Mouse (Mus musculus) regulatory T cell (primary cell): ENCODE data around the gene Spata5.

ENCODE experiments used
- in situ Hi-C: fragments of 300-600 bp; cut with MboI, MseI; formaldehyde crosslinking; loops from one replicate; pipeline ENCODE4 v1.15.1; 2025; ENCODE audit warnings: high pct_unique_total_duplicates

Spata5 gene

DNA sequence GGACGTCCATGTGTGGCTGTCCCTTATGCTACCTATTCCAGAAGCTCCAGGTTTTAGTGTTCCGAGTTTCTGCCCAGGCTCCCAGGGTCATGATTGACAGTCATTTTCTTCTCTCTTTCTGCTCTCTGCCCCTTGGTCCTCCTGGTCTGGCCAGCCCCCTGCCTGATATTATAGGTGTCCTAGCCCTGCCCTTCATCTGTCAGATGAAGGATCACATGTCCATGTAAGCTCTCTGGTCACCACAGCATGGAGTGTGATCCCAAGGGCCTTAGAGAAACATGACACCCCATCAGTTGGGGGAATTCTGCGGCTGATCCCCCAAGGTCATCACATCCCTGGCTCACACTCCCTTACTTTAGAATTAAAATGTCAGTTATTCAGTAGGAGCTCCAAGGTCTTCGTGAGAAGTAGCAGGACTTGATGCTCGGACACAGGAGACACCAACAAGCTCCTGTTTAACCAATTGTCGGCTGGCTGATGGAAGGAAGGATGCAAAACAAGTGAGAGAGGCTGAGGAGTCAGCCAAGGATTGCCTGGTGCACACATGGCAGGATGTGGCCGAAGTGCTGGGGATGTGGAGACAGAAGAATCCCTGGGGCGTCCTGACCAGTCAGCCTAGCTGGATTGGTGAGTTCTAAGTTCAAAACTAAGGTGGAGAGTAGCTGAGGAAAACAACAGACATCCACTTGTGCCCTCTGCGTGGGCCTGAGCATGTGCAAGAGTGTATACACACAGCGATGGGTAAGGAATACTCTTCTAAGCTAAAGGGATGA is 195.4 kb downstream of the Spata5 start:
- in situ Hi-C loops = loop anchor here (25.0 kb wide), 1 partner anchor 1247 kb away; no protein-coding TSS in a partner anchor

DNA sequence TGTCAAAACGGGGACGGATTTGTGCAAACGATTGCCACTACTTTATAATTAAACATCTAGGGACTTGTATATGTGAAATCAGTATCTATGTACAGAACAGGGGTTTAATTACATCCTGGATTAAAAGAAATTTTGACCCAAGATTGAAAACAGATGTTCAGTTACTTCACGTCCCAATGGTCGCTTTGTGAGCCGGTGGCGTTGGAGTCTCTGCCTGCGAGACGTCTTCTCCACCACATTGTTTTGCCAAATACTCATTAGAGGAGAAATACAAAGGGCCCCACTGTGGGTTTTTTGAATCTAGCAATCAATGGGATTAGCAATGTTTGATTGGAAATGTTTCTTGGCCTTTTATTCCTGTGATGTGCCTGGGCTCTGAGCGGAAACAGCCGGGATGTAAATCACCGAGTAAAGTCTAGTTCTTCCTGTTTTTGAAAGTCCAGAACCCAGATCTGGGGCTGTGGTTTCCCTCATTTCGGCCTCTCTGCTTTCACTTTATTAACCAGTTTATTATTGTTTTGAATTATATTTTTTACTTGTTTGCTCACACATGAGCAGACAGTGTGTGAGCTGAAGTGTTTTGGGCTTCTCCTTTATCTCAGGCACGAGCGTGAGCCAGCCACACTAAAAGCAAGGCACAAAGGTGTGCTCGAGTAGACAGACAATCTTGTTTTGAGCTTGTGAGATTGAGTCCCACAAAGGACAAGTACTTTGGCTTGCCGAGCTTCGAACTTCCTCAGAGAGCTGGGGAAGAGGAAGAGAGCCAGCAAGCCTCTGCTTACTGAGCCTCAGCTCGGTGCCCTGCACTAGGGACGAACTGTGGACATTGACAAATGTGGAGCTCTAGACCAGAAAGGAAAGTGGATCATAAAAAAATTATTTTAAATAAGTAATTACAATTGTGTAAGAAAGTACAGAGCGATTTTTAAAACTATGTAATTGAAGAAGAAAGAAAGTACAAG is 197.2 kb downstream of the Spata5 start:
- in situ Hi-C loops = loop anchor here (25.0 kb wide), 1 partner anchor 1245 kb away; no protein-coding TSS in a partner anchor
